Mouse (Mus musculus): ENCODE data around the gene Rpusd4. TPM values are rescaled to one million over a fixed set of nuclear protein-coding genes. Genes with fewer than 3 reads are reported as not detected.

Gene Rpusd4
- total RNA-seq, 4 experiments from 2014 or later = 11.8 to 12.9 (median 12.1) TPM

Other genes with a start within 250 kb of the Rpusd4 start
- gene St3gal4, start 148.6 kb upstream of the Rpusd4 start, total RNA-seq (2022) = 10 to 100 TPM; 23.3 to 29.6 (median 26.6) TPM
- 10 to 100 TPM; 17.7 to 20.0 (median 18.2) TPM for gene Dcps, start 91.8 kb upstream of the Rpusd4 start, total RNA-seq (2022)
- 10 to 100 TPM; 62.5 to 86.8 (median 73.2) TPM for gene Srpr, start 67.7 kb upstream of the Rpusd4 start, total RNA-seq (2022)
- 1 to 10 TPM; 2.6 to 6.6 (median 3.2) TPM for gene Tirap, start 67.6 kb upstream of the Rpusd4 start, total RNA-seq (2022)
- gene Foxred1, start 56.8 kb upstream of the Rpusd4 start, total RNA-seq (2022) = 10 to 100 TPM; 33.3 to 46.1 (median 38.3) TPM
- 10 to 100 TPM; 23.9 to 32.9 (median 27.7) TPM for gene Fam118b, start 60 bp upstream of the Rpusd4 start, total RNA-seq (2022)
- 10 to 100 TPM; 12.6 to 13.9 (median 13.9) TPM for gene Cdon, start 153.3 kb downstream of the Rpusd4 start, total RNA-seq (2022)

Data from layer of hippocampus, adult 8-10 months (tissue).